Mouse (Mus musculus): ENCODE results near the gene Tmem267. TPM values are rescaled to one million over a fixed set of nuclear protein-coding genes. Genes with fewer than 3 reads are reported as not detected.
"Not testable (repeated sequence)": the region's sequence is repeated elsewhere in the genome, so short reads cannot be mapped to it uniquely, and the experiment has no call there.

Tmem267 gene
- polyA plus RNA-seq, 1 experiment from 2014 or later: 0.72 TPM

DNA sequence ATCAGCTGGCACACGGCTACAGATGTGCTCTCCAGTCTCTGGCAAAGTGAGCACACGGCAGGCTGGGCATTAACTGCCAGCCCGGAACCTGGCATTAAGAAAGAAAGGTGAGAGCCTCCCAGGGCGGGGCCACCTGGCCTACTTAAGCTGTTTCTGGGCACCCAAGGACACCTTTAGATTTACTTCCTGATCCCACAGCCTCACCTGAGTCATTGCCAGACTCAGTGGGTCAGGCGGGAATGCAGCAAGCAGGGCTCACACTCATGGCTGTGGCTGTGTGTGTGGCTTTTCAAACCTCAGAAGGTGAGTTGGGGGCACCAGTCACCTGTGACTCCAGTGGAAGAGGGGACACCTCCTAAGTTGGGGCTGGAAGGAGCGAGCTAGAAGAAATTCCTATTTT is 135.8 kb downstream of the Tmem267 start, which contains the start of gene Ccl28:
Gene Ccl28 (plus strand): TSS at position 186 of the 400 bp plus-strand sequence.
- no peak for ATAC-seq
- 73% methylated on average over 6 of the region's 6 CpGs for WGBS (ENCODE audit: insufficient replicate concordance)
- H3K9ac ChIP-seq (replicated peaks): no peak within 1 kb of the TSS

GRCm38 (mm10) chr13:119625952-119626351 is 138.1 kb downstream of the Tmem267 start:
- H3K4me1 ChIP-seq (ENCODE audit: insufficient read depth); DNase-seq; H3K27me3 ChIP-seq (ENCODE audit: insufficient read depth, low read length); H3K4me2 ChIP-seq (ENCODE audit: low read depth, low read length); H3K9ac ChIP-seq (replicated peaks); H3K4me3 ChIP-seq (ENCODE audit: low read depth, low read length); H3K36me3 ChIP-seq (replicated peaks; ENCODE audit: insufficient read depth, low read length); H3K9me3 ChIP-seq (ENCODE audit: low read length); H3K27ac ChIP-seq (ENCODE audit: low read depth): not testable (repeated sequence)
- 0 out of 2 replicates have a peak, but pooled peaks have one; percentile 38 for ATAC-seq
- peak; percentile 29 for TF ChIP-seq CTCF (IDR thresholded peaks at IDR 0.05; ENCODE audit: low read depth)
- WGBS (ENCODE audit: insufficient replicate concordance): 55% methylated on average over 5 of the region's 5 CpGs

More for the DNA sequence above, 135.8 kb downstream of the Tmem267 start, which contains the start of gene Ccl28:
- no peak within 1 kb of the TSS for H3K4me3 ChIP-seq (ENCODE audit: low read depth, low read length)
- TF ChIP-seq EP300 (IDR thresholded peaks at IDR 0.05; ENCODE audit: low read depth) (no peak), CTCF (IDR thresholded peaks at IDR 0.05; ENCODE audit: low read depth) (no peak)
- H3K4me2 ChIP-seq (ENCODE audit: low read depth, low read length): no peak within 1 kb of the TSS
- DNase-seq: no peak
- H3K36me3 ChIP-seq (replicated peaks; ENCODE audit: insufficient read depth, low read length): no peaks in the 10 kb centered on the region
- H3K27ac ChIP-seq (ENCODE audit: low read depth): no peak within 1 kb of the TSS
- H3K4me1 ChIP-seq (ENCODE audit: insufficient read depth): no peaks in the 10 kb centered on the region
- no peaks in the 10 kb centered on the region for H3K9me3 ChIP-seq (ENCODE audit: low read length)
- H3K27me3 ChIP-seq (ENCODE audit: insufficient read depth, low read length): no peaks in the 10 kb centered on the region

DNA sequence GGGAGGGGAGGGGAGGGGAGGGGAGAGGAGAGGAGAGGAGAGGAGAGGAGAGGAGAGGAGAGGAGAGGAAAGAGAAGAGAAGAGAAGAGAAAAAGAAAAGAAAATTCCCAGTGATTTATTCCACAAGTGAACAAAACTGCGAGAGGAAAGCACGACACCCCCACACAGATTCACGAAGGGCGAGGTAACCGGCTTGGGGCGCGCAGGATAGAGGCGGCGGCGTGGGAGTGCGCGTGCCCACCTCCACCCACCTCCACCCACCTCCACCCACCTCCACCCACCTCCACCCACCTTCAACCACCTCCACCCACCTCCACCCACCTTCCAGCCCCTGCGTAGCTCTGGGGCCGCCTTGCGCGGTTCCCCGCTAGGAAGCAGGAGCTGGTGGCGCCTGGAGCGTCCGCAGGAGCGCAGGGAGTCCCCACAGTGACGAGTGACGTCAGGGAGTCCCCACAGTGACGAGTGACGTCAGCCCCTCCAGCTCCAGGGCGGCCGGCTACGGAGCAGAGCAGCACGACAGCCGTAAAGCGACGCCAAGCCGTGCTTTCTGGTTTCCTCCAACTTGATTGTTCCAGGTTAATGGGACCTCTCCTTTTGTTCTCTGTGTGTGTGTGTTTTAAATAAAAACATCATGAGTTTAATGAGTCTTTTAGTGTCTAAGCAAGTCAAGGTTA is 143.8 kb downstream of the Tmem267 start:
- 0 out of 2 replicates have a peak overlapping the region, but pooled peaks have one; percentile 46 for H3K9ac ChIP-seq (replicated peaks)
- no peaks in the 10 kb centered on the region for H3K36me3 ChIP-seq (replicated peaks; ENCODE audit: insufficient read depth, low read length)
- no peaks in the 10 kb centered on the region for H3K4me1 ChIP-seq (ENCODE audit: insufficient read depth)
- H3K4me2 ChIP-seq (ENCODE audit: low read depth, low read length): peak overlapping the region; percentile 69
- peak; percentile 85 for DNase-seq
- no peak overlapping the region for H3K27ac ChIP-seq (ENCODE audit: low read depth)
- 2% methylated on average over 22 of the region's 33 CpGs for WGBS (ENCODE audit: insufficient replicate concordance)
- ATAC-seq: peak; percentile 99
- H3K4me3 ChIP-seq (ENCODE audit: low read depth, low read length): peak overlapping the region; percentile 44
- TF ChIP-seq EP300 (IDR thresholded peaks at IDR 0.05; ENCODE audit: low read depth) (no peak), CTCF (IDR thresholded peaks at IDR 0.05; ENCODE audit: low read depth) (no peak)
- H3K9me3 ChIP-seq (ENCODE audit: low read length): no peaks in the 10 kb centered on the region
- H3K27me3 ChIP-seq (ENCODE audit: insufficient read depth, low read length): no peaks in the 10 kb centered on the region

DNA sequence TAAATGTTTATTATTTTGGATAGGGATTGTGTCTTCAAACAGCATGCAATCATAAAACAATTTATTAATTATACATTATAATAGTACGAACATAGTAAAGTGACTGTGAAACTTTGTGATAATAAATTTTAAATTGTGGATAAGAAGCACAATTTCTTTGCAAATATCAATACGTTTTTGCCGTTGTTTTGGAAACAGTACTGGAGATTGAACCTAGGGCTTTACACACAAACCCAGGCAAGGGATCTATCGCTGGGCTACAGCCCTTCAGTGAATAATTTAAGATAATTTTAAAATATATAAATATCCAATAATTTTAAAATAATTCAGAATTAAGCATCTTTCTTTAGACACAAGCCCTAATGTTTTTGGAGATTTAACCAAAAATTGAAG is 144.3 kb downstream of the Tmem267 start:
- Histone ChIP-seq H3K9me3 (ENCODE audit: low read length) (no peaks in the 10 kb centered on the region), H3K27ac (ENCODE audit: low read depth) (no peak overlapping the region), H3K4me1 (ENCODE audit: insufficient read depth) (no peaks in the 10 kb centered on the region), H3K4me2 (ENCODE audit: low read depth, low read length) (peak overlapping the region; percentile 69), H3K9ac (replicated peaks) (no peak overlapping the region), H3K4me3 (ENCODE audit: low read depth, low read length) (peak overlapping the region; percentile 44; the same call in 1 of the 2 replicates), H3K36me3 (replicated peaks; ENCODE audit: insufficient read depth, low read length) (no peaks in the 10 kb centered on the region), H3K27me3 (ENCODE audit: insufficient read depth, low read length) (no peaks in the 10 kb centered on the region)
- DNase-seq (no peak), ATAC-seq (no peak)
- TF ChIP-seq EP300 (IDR thresholded peaks at IDR 0.05; ENCODE audit: low read depth): no peak
- TF ChIP-seq CTCF (IDR thresholded peaks at IDR 0.05; ENCODE audit: low read depth): no peak
- WGBS (ENCODE audit: insufficient replicate concordance): 79% methylated on average over 4 of the region's 4 CpGs

DNA sequence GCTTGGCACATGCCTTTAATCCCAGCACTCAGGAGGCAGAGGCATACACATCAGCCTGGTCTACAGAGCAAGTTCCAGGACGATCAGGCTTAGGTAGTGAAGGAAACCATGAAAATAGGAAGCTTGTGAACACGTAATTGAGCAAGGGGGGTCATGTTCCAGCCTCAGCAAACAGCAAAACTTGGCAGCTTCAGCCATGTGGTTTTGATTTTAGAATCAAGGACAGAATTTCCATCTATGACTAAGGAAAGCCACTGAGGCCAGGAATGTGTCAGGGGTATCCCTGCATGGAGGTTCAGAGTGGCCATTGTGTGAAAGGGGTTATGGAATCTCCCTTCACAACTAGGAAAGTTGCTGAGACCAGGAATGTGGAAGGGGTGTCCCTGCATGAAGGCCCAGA is 147.7 kb downstream of the Tmem267 start:
- Histone ChIP-seq H3K4me1 (ENCODE audit: insufficient read depth) (no peaks in the 10 kb centered on the region), H3K27ac (ENCODE audit: low read depth) (no peak overlapping the region), H3K36me3 (replicated peaks; ENCODE audit: insufficient read depth, low read length) (no peaks in the 10 kb centered on the region), H3K9me3 (ENCODE audit: low read length) (no peaks in the 10 kb centered on the region), H3K9ac (replicated peaks) (no peak overlapping the region), H3K4me2 (ENCODE audit: low read depth, low read length) (no peak overlapping the region), H3K27me3 (ENCODE audit: insufficient read depth, low read length) (no peaks in the 10 kb centered on the region), H3K4me3 (ENCODE audit: low read depth, low read length) (no peak overlapping the region)
- ATAC-seq (no peak), DNase-seq (no peak)
- TF ChIP-seq EP300 (IDR thresholded peaks at IDR 0.05; ENCODE audit: low read depth): no peak
- TF ChIP-seq CTCF (IDR thresholded peaks at IDR 0.05; ENCODE audit: low read depth): no peak
- 45% methylated on average over 2 of the region's 2 CpGs for WGBS (ENCODE audit: insufficient replicate concordance)

- ATAC-seq: no peak
Observed at GRCm38 (mm10) chr13:119637837-119638236, 150.0 kb downstream of the Tmem267 start.

More at GRCm38 (mm10) chr13:119637837-119638236, 150.0 kb downstream of the Tmem267 start:
- no peak overlapping the region for H3K9ac ChIP-seq (replicated peaks)
- no peaks in the 10 kb centered on the region for H3K27me3 ChIP-seq (ENCODE audit: insufficient read depth, low read length)
- no peaks in the 10 kb centered on the region for H3K4me1 ChIP-seq (ENCODE audit: insufficient read depth)
- DNase-seq: no peak
- WGBS (ENCODE audit: insufficient replicate concordance): 80% methylated on average over 4 of the region's 4 CpGs
- H3K27ac ChIP-seq (ENCODE audit: low read depth): no peak overlapping the region
- no peak overlapping the region for H3K4me3 ChIP-seq (ENCODE audit: low read depth, low read length)
- no peaks in the 10 kb centered on the region for H3K36me3 ChIP-seq (replicated peaks; ENCODE audit: insufficient read depth, low read length)
- H3K9me3 ChIP-seq (ENCODE audit: low read length): no peaks in the 10 kb centered on the region
- TF ChIP-seq CTCF (IDR thresholded peaks at IDR 0.05; ENCODE audit: low read depth) (no peak), EP300 (IDR thresholded peaks at IDR 0.05; ENCODE audit: low read depth) (no peak)
- H3K4me2 ChIP-seq (ENCODE audit: low read depth, low read length): no peak overlapping the region

All from liver, postnatal 0 days (tissue).